Mouse (Mus musculus) kidney, adult 18-20 months (tissue): ENCODE results near the gene Cntn5.

Source experiments
- DNase-seq: peaks from one replicate; pipeline ENCODE4 v3.0.0; 2021

Cntn5 gene

GRCm38 (mm10) chr9:9886210-9886609 lies 1018.4 kb downstream of the Cntn5 start:
- no peak for DNase-seq

- DNase-seq: peak; percentile 66
Observed at GRCm38 (mm10) chr9:9882779-9883383, 1021.7 kb downstream of the Cntn5 start.

GRCm38 (mm10) chr9:9872112-9873035 lies 1032.2 kb downstream of the Cntn5 start:
- no peak for DNase-seq

- no peak for DNase-seq
Observed at GRCm38 (mm10) chr9:9860631-9861030, 1043.9 kb downstream of the Cntn5 start.

- no peak for DNase-seq
Observed at GRCm38 (mm10) chr9:9859323-9859722, 1045.3 kb downstream of the Cntn5 start.

- no peak for DNase-seq
Observed at GRCm38 (mm10) chr9:9854791-9855190, 1049.8 kb downstream of the Cntn5 start.

- no peak for DNase-seq
Observed at GRCm38 (mm10) chr9:9830231-9830630, 1074.3 kb downstream of the Cntn5 start.

GRCm38 (mm10) chr9:9819963-9820362 lies 1084.6 kb downstream of the Cntn5 start:
- DNase-seq: no peak

- no peak for DNase-seq
Observed at GRCm38 (mm10) chr9:9817477-9817876, 1087.1 kb downstream of the Cntn5 start.

GRCm38 (mm10) chr9:9799546-9799945 lies 1105.0 kb downstream of the Cntn5 start:
- no peak for DNase-seq

GRCm38 (mm10) chr9:9783680-9784079 lies 1120.9 kb downstream of the Cntn5 start:
- no peak for DNase-seq

- no peak for DNase-seq
Observed at GRCm38 (mm10) chr9:9781157-9781884, 1123.3 kb downstream of the Cntn5 start.

- DNase-seq: no peak
Observed at GRCm38 (mm10) chr9:9779646-9780045, 1124.9 kb downstream of the Cntn5 start.

- DNase-seq: no peak
Observed at GRCm38 (mm10) chr9:9770777-9771176, 1133.8 kb downstream of the Cntn5 start.

- no peak for DNase-seq
Observed at GRCm38 (mm10) chr9:9769659-9770058, 1134.9 kb downstream of the Cntn5 start.

GRCm38 (mm10) chr9:9718145-9718544 lies 1186.4 kb downstream of the Cntn5 start:
- no peak for DNase-seq

- DNase-seq: peak; percentile 47
Observed at GRCm38 (mm10) chr9:9708671-9709070, 1195.9 kb downstream of the Cntn5 start.

GRCm38 (mm10) chr9:9707766-9708165 lies 1196.8 kb downstream of the Cntn5 start:
- no peak for DNase-seq

- DNase-seq: no peak
Observed at GRCm38 (mm10) chr9:9705180-9705579, 1199.4 kb downstream of the Cntn5 start.

GRCm38 (mm10) chr9:9696636-9697035 lies 1207.9 kb downstream of the Cntn5 start:
- no peak for DNase-seq

- DNase-seq: no peak
Observed at GRCm38 (mm10) chr9:9682348-9682884, 1222.2 kb downstream of the Cntn5 start.

- DNase-seq: no peak
Observed at GRCm38 (mm10) chr9:9676078-9676477, 1228.5 kb downstream of the Cntn5 start.

GRCm38 (mm10) chr9:9674531-9674930 lies 1230.0 kb downstream of the Cntn5 start:
- no peak for DNase-seq
